Mouse (Mus musculus) cerebellum, adult 9-11 months (tissue): ENCODE measurements around the gene Wdsub1.

Experiments
- DNase-seq: peaks from one replicate; pipeline ENCODE4 v3.0.0; 2022

The Wdsub1 gene

GRCm38 (mm10) chr2:59802722-59803387 lies 79.5 kb downstream of the Wdsub1 start:
- no peak for DNase-seq
